Mouse (Mus musculus): ENCODE results near the gene Ccdc54. TPM values are rescaled to one million over a fixed set of nuclear protein-coding genes. Genes with fewer than 3 reads are reported as not detected.

The Ccdc54 gene
- not detected in 2 replicates for polyA plus RNA-seq (2012; rRNA removed)

- H3K36me3 ChIP-seq (ENCODE audit: control insufficient read depth, insufficient read depth, low read length) = no peaks in the 10 kb centered on the region
- no peak within 1 kb of the TSS for H3K27ac ChIP-seq (ENCODE audit: control insufficient read depth, insufficient read depth, low read length)
- no peak for DNase-seq
- TF ChIP-seq POLR2A (IDR thresholded peaks at IDR 0.05; ENCODE audit: control insufficient read depth, extremely low read depth, insufficient read depth, low read length, poor library complexity) (no peak), CTCF (IDR thresholded peaks at IDR 0.05; ENCODE audit: borderline replicate concordance, control insufficient read depth, extremely low read depth, insufficient read depth, low read length, poor library complexity) (no peak)
- no peak within 1 kb of the TSS for H3K4me3 ChIP-seq (ENCODE audit: control insufficient read depth, insufficient read depth, low read length)
- no peaks in the 10 kb centered on the region for H3K4me1 ChIP-seq (replicated peaks; ENCODE audit: control insufficient read depth, insufficient read depth, low read length)
- H3K27me3 ChIP-seq (ENCODE audit: control insufficient read depth, insufficient read depth, low read length) = no peaks in the 10 kb centered on the region
Observed at GRCm38 (mm10) chr16:50591054-50591453, at the start of gene Ccdc54. Gene Ccdc54 (minus strand): TSS chr16:50591154.

GRCm38 (mm10) chr16:50632585-50632984 lies 41.6 kb upstream of the Ccdc54 start:
- H3K4me3 ChIP-seq (ENCODE audit: control insufficient read depth, insufficient read depth, low read length) = no peak overlapping the region
- H3K27me3 ChIP-seq (ENCODE audit: control insufficient read depth, insufficient read depth, low read length) = no peaks in the 10 kb centered on the region
- no peaks in the 10 kb centered on the region for H3K4me1 ChIP-seq (replicated peaks; ENCODE audit: control insufficient read depth, insufficient read depth, low read length)
- no peak for DNase-seq
- TF ChIP-seq POLR2A (IDR thresholded peaks at IDR 0.05; ENCODE audit: control insufficient read depth, extremely low read depth, insufficient read depth, low read length, poor library complexity) (no peak), CTCF (IDR thresholded peaks at IDR 0.05; ENCODE audit: borderline replicate concordance, control insufficient read depth, extremely low read depth, insufficient read depth, low read length, poor library complexity) (no peak)
- 11% methylated on average over 2 of the region's 2 CpGs for WGBS
- no peak overlapping the region for H3K27ac ChIP-seq (ENCODE audit: control insufficient read depth, insufficient read depth, low read length)
- H3K36me3 ChIP-seq (ENCODE audit: control insufficient read depth, insufficient read depth, low read length) = no peaks in the 10 kb centered on the region

GRCm38 (mm10) chr16:50615569-50615968 lies 24.6 kb upstream of the Ccdc54 start:
- H3K27me3 ChIP-seq (ENCODE audit: control insufficient read depth, insufficient read depth, low read length) = no peaks in the 10 kb centered on the region
- H3K4me1 ChIP-seq (replicated peaks; ENCODE audit: control insufficient read depth, insufficient read depth, low read length) = no peaks in the 10 kb centered on the region
- WGBS = 92% methylated on average over 7 of the region's 7 CpGs
- H3K4me3 ChIP-seq (ENCODE audit: control insufficient read depth, insufficient read depth, low read length) = no peak overlapping the region
- no peak for DNase-seq
- H3K36me3 ChIP-seq (ENCODE audit: control insufficient read depth, insufficient read depth, low read length) = no peaks in the 10 kb centered on the region
- no peak for TF ChIP-seq CTCF (IDR thresholded peaks at IDR 0.05; ENCODE audit: borderline replicate concordance, control insufficient read depth, extremely low read depth, insufficient read depth, low read length, poor library complexity)
- TF ChIP-seq POLR2A (IDR thresholded peaks at IDR 0.05; ENCODE audit: control insufficient read depth, extremely low read depth, insufficient read depth, low read length, poor library complexity) = no peak
- H3K27ac ChIP-seq (ENCODE audit: control insufficient read depth, insufficient read depth, low read length) = no peak overlapping the region

- no peak overlapping the region for H3K27ac ChIP-seq (ENCODE audit: control insufficient read depth, insufficient read depth, low read length)
- H3K36me3 ChIP-seq (ENCODE audit: control insufficient read depth, insufficient read depth, low read length) = no peaks in the 10 kb centered on the region
- no peaks in the 10 kb centered on the region for H3K27me3 ChIP-seq (ENCODE audit: control insufficient read depth, insufficient read depth, low read length)
- H3K4me1 ChIP-seq (replicated peaks; ENCODE audit: control insufficient read depth, insufficient read depth, low read length) = no peaks in the 10 kb centered on the region
- TF ChIP-seq POLR2A (IDR thresholded peaks at IDR 0.05; ENCODE audit: control insufficient read depth, extremely low read depth, insufficient read depth, low read length, poor library complexity) (no peak), CTCF (IDR thresholded peaks at IDR 0.05; ENCODE audit: borderline replicate concordance, control insufficient read depth, extremely low read depth, insufficient read depth, low read length, poor library complexity) (no peak)
- 8% methylated on average over 4 of the region's 4 CpGs for WGBS
- no peak for DNase-seq
- no peak overlapping the region for H3K4me3 ChIP-seq (ENCODE audit: control insufficient read depth, insufficient read depth, low read length)
Observed at GRCm38 (mm10) chr16:50612944-50613343, 22.0 kb upstream of the Ccdc54 start.

GRCm38 (mm10) chr16:50610580-50610979 lies 19.6 kb upstream of the Ccdc54 start:
- H3K36me3 ChIP-seq (ENCODE audit: control insufficient read depth, insufficient read depth, low read length) = no peaks in the 10 kb centered on the region
- TF ChIP-seq CTCF (IDR thresholded peaks at IDR 0.05; ENCODE audit: borderline replicate concordance, control insufficient read depth, extremely low read depth, insufficient read depth, low read length, poor library complexity) = no peak
- no peak for TF ChIP-seq POLR2A (IDR thresholded peaks at IDR 0.05; ENCODE audit: control insufficient read depth, extremely low read depth, insufficient read depth, low read length, poor library complexity)
- no peak overlapping the region for H3K27ac ChIP-seq (ENCODE audit: control insufficient read depth, insufficient read depth, low read length)
- no peaks in the 10 kb centered on the region for H3K4me1 ChIP-seq (replicated peaks; ENCODE audit: control insufficient read depth, insufficient read depth, low read length)
- WGBS = 48% methylated on average over 5 of the region's 5 CpGs
- no peak for DNase-seq
- no peaks in the 10 kb centered on the region for H3K27me3 ChIP-seq (ENCODE audit: control insufficient read depth, insufficient read depth, low read length)
- H3K4me3 ChIP-seq (ENCODE audit: control insufficient read depth, insufficient read depth, low read length) = no peak overlapping the region

GRCm38 (mm10) chr16:50607776-50608562 lies 17.0 kb upstream of the Ccdc54 start:
- H3K36me3 ChIP-seq (ENCODE audit: control insufficient read depth, insufficient read depth, low read length) = no peaks in the 10 kb centered on the region
- H3K4me1 ChIP-seq (replicated peaks; ENCODE audit: control insufficient read depth, insufficient read depth, low read length) = no peaks in the 10 kb centered on the region
- DNase-seq = no peak
- no peak overlapping the region for H3K4me3 ChIP-seq (ENCODE audit: control insufficient read depth, insufficient read depth, low read length)
- TF ChIP-seq CTCF (IDR thresholded peaks at IDR 0.05; ENCODE audit: borderline replicate concordance, control insufficient read depth, extremely low read depth, insufficient read depth, low read length, poor library complexity) = no peak
- TF ChIP-seq POLR2A (IDR thresholded peaks at IDR 0.05; ENCODE audit: control insufficient read depth, extremely low read depth, insufficient read depth, low read length, poor library complexity) = no peak
- no peaks in the 10 kb centered on the region for H3K27me3 ChIP-seq (ENCODE audit: control insufficient read depth, insufficient read depth, low read length)
- H3K27ac ChIP-seq (ENCODE audit: control insufficient read depth, insufficient read depth, low read length) = no peak overlapping the region
- 93% methylated on average over 15 of the region's 15 CpGs for WGBS

Measured in thymus, adult 2 months (tissue).